Mouse (Mus musculus) spleen, postnatal 10 days (tissue): Measurements from ENCODE around the gene Tbc1d2.
"Not testable (repeated sequence)": the region's sequence is repeated elsewhere in the genome, so short reads cannot be mapped to it uniquely, and the experiment has no call there.

ENCODE experiments used
- DNase-seq, 2 experiments: peaks; one replicate each; pipeline ENCODE4 v3.0.0; 2021 to 2022; ENCODE audit warnings: low spot score in 2 of 2

Tbc1d2 gene

DNA sequence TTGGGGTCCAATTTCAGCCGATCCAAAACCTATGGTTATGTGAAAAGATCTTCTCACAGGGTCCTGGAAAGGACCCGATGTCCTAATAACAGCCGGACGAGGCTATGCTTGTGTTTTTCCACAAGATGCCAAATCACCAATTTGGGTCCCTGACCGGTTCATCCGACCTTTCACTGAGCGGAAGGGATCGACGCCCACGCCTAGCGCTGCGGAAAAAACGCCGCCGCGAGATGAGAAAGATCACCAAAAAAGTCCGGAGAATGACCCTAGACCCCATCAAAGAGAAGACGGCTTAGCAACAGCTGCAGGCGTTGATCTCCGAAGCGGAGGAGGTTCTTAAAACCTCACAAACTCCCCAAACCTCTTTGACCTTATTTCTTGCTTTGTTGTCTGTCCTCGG lies 68.4 kb downstream of the Tbc1d2 start:
- DNase-seq: peak in 1 of 2 experiments; percentile 9

DNA sequence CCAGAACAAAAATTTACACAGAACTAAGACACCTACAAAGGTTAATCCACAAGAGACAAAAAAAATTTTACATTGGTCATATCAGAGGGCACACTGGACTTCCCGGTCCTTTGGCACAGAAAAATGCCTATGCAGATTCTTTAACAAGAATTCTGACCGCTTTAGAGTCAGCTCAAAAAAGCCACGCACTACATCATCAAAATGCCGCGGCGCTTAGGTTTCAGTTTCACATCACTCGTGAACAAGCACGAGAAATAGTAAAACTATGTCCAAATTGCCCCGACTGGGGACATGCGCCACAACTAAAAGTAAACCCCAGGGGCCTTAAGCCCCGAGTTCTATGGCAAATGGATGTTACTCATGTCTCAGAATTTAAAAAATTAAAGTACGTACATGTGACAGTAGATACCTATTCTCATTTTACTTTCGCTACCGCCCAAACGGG lies 69.2 kb downstream of the Tbc1d2 start:
- peak in 1 of 2 experiments; percentile 10 for DNase-seq

DNA sequence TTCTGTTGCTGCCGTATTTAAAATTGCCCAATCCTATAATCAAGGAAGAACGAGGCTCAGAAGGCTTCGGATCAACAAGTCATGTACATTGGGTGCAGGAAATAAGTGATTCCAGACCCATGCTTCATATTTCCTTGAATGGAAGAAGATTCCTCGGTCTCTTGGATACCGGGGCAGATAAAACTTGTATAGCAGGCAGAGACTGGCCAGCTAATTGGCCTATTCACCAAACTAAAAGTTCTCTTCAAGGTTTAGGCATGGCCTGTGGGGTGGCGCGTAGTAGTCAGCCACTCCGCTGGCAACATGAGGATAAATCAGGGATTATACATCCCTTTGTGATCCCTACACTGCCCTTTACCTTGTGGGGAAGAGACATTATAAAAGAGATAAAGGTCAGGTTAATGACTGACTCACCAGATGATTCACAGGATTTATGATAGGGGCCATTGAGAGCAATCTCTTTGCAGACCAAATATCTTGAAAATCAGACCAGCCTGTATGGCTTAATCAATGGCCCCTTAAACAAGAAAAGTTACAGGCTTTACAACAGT lies 71.1 kb downstream of the Tbc1d2 start:
- not testable (repeated sequence) for DNase-seq

DNA sequence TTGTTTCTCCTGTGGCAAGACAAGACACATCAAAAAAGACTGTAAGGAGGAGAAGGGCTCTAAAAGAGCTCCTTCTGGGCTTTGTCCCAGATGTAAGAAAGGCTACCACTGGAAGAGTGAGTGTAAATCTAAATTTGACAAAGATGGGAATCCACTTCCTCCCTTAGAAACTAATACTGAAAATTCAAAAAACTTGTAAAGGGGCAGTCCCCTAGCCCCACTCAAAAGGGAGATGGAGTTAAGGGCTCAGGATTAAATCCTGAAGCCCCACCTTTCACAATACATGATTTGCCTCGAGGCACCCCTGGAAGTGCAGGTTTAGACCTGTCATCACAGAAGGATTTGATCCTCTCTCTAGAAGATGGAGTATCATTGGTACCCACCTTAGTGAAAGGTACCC lies 71.8 kb downstream of the Tbc1d2 start:
- no peak for DNase-seq

DNA sequence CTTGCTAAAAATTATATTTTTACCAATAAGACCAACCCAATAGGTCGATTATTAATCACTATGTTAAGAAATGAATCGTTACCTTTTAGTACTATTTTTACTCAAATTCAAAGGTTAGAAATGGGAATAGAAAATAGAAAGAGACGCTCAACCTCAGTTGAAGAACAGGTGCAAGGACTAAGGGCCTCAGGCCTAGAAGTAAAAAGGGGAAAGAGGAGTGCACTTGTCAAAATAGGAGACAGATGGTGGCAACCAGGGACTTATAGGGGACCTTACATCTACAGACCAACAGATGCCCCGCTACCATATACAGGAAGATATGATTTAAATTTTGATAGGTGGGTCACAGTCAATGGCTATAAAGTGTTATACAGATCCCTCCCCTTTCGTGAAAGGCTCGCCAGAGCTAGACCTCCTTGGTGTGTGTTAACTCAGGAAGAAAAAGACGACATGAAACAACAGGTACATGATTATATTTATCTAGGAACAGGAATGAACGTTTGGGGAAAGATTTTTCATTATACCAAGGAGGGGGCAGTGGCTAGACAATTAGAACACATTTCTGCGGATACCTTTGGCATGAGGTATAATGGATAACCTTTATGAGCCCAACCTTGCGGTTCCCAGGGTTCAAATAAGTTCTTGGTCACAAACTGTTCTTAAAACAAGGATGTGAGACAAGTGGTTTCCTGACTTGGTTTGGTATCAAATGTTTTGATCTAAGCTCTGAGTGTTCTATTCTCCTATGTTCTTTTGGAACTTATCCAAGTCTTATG lies 74.3 kb downstream of the Tbc1d2 start:
- not testable (repeated sequence) for DNase-seq

DNA sequence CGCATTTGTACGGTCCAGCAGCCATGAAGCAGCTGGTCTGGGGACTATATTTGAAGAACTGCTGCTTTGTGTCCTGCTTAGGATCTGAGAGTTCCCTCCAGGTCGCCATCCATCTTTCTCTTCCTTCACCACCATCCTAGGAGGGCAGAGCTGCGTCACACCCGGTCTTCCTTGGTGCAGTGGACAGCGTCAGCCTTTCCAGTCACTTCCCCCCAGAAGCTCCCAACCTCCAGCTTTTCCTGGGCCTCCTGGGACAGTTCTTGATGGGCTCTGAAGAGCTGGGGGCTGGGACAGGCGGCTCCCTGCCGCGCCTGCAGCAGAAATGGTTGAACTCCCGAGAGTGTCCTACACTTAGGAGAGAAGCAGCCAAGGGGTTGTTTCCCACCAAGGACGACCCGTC lies 75.2 kb downstream of the Tbc1d2 start:
- no peak for DNase-seq

DNA sequence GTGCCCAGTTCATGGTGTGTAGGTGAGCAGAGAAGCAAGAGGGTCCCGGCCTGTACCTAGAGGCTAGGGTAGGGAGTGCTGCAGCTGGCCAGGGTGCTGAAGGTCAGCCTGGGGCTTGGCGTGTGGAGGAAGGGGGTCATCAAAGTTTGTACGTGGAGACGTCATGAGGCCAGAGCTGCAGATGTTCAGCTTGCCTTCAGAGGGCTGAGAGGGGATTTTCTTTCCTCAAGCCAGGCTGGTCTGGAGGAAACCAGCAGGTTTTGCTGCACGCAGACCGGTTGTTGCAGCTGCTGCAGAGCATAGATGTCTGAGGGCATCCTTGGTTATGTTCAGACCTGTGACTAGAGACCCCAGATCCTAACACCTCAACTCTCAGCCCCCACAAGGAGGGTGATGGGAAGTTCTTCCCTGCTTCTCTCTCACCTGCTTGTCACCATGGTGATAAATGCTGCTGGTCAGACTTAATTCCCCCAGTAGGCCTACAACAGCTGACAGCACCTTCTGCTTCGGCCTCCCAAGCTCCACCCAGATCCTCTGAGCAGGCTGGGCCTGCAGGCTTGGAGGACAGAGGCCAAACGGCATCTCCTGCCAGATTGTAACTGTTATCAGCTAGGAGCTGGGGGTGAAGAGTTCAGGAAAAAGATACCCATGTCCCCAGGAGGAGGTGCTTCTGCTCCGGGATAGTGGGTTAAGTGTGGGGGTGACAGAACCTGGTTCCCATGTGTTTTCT lies 75.8 kb downstream of the Tbc1d2 start:
- peak in 1 of 2 experiments; percentile 19 for DNase-seq

DNA sequence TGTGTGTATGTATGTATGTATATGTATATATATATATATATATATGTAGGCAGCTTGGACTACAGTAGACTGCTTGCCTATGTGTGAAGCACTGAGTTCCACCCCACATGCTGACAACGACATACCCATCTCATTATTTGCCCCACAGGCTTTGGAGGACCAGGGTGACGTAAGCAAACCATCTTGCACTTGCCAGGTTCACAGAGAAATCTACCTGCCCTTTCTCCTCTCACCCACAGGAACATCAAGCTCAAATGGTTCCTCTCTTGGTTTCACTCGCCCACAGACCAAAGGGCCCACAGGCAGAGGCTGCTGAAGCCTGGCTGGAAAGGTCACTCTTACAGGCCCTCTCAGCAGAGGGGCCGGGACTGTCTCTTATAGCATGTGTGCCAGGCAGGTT lies 77.4 kb downstream of the Tbc1d2 start:
- peak in 1 of 2 experiments; percentile 11 for DNase-seq

DNA sequence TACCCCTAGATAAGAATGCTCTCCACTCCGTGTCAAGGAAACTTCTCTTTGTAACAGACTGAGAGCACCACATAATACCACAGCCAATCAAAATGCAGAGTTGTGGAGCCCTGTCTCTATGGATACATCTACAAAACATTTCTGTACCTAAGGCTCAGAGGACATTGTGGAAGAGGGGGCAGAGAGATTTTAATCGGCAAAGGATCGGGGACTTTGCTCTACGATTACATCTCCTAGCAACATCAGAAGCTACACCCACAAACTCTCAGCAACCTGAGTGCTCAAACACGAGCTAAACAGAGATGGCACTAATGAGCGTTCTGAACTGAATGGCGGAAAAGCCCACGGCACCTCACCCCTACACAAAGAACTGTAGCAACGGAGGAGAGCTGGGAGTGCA lies 78.3 kb downstream of the Tbc1d2 start:
- no peak for DNase-seq

DNA sequence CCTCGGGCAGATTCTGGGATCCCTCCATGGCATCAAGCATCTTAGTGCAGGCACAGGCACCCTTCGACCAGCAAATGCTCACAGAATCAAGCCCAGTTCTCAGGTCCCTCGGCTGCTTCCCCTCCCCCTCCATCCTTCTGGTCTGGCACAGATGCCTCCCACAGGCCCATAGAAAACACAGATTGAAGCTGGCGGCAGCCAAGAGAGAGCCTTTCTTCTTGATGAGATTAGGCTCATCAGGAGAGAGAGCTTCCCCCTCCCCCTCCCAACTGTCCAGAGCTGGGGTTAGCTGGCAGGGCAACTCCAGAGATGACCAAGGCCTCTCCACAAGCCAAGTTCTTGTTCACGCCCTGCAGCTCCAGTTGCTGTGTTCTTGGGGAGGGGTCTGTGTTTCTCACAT lies 80.3 kb downstream of the Tbc1d2 start:
- peak in 1 of 2 experiments; percentile 8 for DNase-seq

DNA sequence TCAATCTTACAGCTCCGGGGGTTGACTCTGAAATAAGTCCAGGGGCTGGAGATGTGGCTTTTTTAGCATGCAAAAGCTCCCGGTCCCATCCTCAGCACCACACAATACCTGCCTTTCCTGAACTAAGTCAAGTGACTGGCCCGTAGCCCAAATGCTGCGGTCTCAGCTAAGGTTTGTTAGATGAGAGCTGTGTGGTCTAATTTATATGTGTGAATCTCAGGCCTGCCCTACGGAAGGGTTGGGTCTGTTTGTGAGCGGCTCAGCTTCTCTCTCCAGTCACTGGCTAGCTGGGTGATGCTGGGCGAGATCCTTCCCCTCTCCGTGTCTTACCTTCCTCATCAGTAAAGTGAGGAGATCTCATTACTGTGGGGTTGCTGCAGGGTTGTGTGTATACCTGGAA lies 81.8 kb downstream of the Tbc1d2 start:
- DNase-seq: peak in 1 of 2 experiments; percentile 11

DNA sequence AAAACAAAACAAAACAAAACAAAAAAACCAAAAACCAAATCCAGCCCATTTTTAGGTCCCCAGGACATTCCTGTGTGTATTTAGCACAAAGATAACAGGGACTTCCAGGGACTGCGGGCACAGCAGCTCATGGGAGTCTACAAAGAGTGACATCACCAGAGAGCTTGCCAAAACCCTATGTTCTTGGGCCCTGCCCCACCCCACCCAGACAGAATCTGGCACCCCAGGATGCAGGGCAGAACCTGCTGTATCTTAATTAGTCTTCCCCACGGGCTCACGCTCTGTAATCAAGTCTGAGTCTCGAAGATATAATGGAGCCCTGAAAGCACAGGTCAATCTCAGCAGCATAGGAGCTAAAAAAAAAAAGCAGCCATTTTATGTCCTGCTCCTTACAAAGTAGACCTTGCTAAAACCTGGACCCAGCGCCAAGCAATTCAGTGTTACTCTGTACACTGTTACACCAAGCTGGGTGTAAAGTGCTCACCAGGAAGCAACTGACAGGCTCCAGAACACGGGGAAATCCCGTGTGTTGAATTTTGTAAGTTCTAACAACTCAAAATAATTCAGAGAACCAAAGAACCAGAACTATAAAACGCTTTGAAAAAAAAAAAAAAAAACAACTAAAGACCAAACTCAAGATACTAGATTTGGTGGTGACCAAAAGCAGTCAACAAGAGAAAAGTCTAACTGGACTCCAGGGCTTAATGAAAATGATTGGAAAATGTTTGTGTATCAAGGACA lies 82.9 kb downstream of the Tbc1d2 start:
- DNase-seq: no peak

DNA sequence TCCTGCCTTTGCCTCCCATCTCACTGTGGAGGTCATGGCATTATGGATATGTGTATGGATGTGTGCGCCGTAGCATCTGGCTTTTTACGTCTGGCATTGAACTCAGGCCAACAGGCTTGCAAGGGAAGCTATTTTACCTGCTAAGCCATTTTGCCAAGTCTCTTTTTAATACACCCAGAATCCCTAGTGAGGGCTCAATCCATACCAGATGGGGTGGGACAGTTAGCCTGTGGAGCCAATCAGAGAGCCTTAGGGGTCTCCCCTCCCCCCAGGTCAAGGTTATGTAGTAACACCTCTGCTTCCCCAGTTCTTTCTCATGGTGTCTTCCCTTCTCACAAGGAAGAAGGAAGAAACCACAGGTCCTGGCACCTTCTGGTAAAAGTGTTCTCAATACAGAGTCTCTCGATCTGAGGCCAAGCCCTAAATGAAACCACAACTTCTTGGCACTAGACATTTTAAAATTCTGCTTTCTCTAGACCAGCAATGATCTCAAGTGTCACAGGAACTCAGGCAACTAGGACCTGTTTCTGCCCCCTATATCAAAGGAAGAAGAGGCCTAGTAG lies 84.5 kb downstream of the Tbc1d2 start:
- peak in 1 of 2 experiments; percentile 10 for DNase-seq

DNA sequence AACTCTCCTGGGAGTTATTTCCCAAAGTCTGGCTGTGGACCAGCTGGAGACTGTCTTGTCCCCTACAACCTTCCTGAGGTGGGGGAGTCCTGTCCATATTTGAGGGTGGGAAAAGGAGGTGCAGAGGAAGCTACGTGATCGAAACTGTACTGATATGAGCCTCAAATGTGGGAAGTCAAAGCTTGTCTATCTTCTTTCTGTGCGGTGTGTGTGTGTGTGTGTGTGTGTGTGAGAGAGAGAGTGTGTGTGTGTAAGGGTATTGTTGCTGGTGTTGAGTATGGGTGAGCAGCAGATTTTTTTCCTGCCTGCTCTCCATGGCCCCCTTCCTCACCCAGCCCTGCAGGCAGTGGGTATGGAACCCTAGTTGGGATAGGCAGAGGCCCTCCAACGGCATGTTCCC lies 85.8 kb downstream of the Tbc1d2 start:
- peak in 1 of 2 experiments; percentile 13 for DNase-seq

DNA sequence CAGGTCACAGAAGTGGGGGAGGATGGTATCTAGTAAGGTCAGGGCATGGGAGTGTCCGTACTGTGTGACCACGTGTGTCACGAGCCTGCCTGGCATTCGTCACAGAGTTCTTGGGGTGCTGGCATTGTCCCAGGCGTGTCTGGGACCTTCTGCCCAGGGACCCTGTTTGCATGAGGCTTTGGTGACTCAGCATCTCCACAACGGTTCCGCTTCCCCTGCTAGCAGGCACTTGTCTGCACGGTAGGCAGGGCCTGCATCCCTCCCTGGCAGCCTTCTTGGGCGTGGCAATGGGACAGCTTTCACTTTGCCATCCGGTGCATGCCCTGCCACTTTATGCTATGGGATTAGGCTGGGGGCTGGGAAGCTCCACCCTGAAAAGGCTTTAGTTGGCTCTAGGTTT lies 86.2 kb downstream of the Tbc1d2 start:
- peak in 1 of 2 experiments; percentile 63 for DNase-seq

DNA sequence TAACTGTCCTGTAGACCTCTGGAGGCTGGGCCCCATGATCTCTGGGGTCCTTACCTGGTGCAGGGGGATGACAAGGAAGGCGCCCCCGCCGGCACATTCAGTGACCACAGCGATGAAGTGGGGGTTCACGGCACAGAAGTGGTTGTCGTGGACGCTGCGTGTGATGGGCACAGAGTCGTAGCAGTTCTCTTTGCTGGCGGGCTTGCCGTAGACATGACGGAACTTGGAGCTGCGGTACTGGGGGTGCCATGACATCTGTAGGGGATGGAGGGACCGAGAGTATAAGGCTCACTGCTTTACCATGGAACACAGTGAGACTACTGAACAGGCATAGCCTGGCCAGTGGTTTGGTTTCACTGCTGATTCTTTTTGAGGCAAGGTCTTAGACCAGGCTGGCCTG lies 87.2 kb downstream of the Tbc1d2 start:
- DNase-seq: peak in 1 of 2 experiments; percentile 11

DNA sequence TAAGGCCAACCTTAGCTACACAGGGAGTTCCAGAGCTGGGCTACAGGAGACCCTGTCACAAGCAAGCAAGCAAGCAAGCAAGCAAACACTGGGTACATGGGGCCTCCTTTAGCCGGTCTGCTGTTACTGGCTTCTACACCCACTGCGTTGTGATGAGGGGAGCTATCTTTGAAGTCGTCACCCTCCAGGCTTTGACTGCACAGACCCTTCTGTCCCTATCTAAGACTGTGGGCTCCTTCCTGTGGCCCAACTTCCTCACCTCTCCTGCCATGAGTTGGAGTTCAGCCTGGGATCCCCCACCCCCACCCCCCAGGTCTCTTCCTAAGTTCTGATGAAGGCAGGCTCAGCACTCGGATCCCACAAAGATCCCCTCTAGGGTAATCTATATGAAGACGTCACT lies 88.0 kb downstream of the Tbc1d2 start:
- DNase-seq: no peak

DNA sequence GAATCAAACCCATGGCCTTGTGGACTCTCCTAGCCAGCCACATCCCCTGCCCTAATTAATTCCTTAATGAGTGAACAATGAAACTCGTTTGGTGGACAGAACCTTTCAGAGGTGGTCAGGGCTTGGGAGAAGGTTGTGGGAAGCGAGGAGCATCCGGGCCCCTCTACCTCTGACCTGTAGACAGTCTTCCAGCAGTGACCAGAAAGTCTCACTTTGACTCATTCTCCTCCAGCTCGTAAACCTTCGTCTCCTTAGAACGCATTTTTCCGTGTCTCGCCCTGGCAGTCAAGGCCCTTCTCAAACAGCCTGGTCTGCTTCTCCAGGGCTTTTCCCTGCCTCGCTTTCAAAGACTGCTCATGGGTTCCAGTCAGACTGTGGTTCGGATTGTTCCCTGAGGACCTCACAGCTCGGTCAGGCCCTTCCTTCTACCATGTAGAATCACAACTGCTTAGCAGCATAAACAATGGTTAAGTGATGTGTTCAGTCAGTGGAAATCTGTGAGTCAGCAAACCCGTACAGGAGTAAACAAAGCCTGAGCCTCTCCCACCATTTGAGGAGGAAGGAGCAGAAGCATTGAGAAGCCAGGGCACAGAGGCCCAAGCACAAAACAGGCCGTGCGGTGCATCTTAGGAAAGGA lies 89.8 kb downstream of the Tbc1d2 start:
- DNase-seq: no peak

DNA sequence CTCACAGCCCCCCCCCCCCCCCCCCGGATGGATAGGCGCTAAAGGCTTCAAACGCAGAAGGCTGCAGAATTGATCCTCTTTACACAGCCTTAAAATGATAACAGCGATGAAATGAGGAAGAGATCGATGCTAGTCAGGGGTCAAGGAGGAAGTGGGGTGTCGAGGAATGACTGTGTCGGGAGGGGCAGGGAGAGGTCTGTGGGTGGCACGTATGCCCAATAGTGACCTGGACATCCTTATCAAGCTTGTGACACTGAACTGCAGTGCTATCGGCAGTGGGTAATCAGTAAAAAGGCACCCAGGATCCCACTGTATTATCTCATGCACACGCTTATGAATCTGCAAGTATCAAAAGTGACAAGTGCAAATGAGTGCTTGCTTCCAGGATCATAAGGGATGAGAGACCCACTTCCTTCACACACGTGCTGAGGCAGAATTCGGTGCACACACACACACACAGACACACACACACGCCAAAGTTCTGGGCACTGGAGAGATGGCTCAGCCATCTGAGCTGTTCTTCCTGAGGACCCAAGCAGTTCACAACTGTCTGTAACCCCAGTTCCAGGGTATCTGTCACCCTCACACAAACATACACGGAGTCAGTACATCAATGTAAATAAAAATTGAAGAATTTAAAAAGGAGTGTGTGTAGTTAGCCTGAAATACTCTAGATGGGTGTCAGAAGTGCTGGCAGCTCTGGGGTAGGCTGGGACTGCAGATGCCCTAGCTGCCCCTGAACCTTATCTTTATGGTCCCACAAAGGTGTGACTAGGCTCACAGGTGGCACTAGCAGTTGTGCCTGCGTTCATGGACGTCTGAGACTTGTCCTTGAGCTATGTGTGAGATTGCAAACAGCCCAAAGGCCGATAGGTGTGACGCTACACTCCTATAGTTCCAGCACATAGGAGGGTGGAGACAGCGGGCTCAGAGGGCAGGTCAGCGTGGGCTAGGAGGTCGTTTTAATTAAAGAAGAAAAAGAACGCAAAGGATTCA lies 91.0 kb downstream of the Tbc1d2 start:
- DNase-seq: peak in 1 of 2 experiments; percentile 11

DNA sequence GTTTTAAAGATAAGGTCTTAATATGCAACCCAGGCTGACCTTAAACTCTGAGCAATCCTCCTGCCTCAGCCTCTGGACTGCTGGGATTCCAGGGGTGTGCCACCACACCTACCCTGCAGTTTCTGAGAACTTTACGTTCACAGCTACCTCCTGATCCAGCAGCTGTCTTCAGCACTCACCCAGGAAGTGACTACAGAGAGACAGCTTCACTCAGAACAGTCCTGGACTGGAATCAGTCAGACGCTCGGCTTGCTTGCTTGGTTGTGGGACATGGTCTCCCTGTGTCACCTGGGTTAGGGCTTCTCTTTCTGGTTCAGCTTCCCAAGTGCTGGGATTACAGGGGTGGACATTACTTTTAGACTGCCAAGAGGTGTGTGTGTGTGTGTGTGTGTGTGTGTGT lies 93.1 kb downstream of the Tbc1d2 start:
- no peak for DNase-seq
